Mouse (Mus musculus): ENCODE data around the gene Lhfp.

- TF ChIP-seq CTCF (IDR thresholded peaks at IDR 0.05; ENCODE audit: low read depth, low read length) (no peak), GATA1 (IDR thresholded peaks at IDR 0.05; ENCODE audit: borderline replicate concordance, low read length) (no peak), TAL1 (conservative IDR thresholded peaks at IDR 0.05; ENCODE audit: low read depth, low read length) (no peak)
Observed at GRCm38 (mm10) chr3:53284471-53285177, 243.3 kb downstream of the Lhfp start.

All from G1E (cell line).